ENCODE assay signal across 9 mouse cellular contexts in the genomic region with DNA sequence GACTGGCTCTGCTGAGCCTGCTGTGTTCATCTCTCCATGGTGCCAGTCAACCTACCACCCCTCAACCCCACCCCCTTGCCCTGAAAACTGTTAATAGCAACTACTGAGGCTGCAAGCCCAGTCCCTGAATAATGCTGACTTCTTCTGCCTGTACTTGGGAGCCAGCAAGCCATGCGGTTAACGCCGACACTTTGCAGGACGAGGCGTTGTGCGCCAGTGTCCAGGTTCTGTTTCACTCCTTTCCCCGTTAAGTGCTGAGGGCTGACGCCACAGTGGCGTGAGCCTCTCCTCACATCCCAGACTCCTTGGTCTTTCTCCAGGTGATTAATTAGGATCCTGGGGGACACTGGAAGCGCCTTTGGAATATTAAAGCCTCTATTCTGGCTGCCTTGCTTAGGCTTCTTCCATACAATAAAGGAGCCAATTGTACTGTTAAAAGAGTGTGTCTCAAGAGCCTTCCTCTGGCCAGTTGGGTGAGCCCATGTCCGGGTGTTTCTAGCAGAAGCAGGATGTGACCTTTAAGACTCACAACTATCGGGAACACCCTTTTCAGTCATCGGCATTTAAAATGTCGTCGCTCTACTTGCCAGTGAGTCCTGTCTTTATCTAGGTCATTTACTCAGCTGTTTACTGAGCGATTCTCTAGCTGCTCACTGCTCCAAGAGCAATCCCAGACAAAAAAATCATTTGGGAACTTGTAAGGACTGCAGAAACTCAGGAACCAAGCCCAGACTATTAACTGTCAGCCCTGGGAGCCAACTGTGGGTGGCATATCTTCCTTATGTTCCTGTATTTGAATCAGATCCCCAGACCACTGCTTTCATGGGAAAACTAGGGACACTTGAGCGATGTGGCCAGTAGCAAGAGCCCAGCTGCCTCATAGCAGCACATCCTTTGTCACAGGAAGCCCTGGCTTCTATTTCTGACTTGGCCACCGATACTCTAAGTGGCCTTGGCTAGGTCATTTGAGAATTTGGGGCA. TPM values are rescaled to one million over a fixed set of nuclear protein-coding genes. Genes with fewer than 3 reads are reported as not detected.
DNase-seq lines count a peak whose midpoint lies in the region; ATAC-seq and TF ChIP-seq lines count a peak whose summit lies in the region.
"Had no signal": no experiment of that assay in that cellular context is flagged by ENCODE, and none has a peak within 500 bp of the region (broad histone marks: within the 10 kb centered on the region; RNA-seq: fewer than 3 reads in every experiment).

No protein-coding gene starts in this region.

- no peak overlapping the region for H3K4me2 ChIP-seq in forebrain, embryonic 13.5 days
- no peak overlapping the region for H3K4me2 ChIP-seq in forebrain, embryonic 12.5 days
- no peak overlapping the region for H3K4me2 ChIP-seq in stomach, embryonic 16.5 days (ENCODE audit: low read depth, low read length)
- H3K4me2 ChIP-seq in intestine, postnatal 0 days (replicated peaks; ENCODE audit: low read depth), result no peak overlapping the region
- H3K4me2 ChIP-seq: limb, embryonic 12.5 days had no signal

- H3K4me3 ChIP-seq in forebrain, embryonic 13.5 days, result no peak overlapping the region
- no peak overlapping the region for H3K4me3 ChIP-seq in forebrain, embryonic 12.5 days (replicated peaks)
- H3K4me3 ChIP-seq in hindbrain, embryonic 10.5 days, result no peak overlapping the region
- no peak overlapping the region for H3K4me3 ChIP-seq in stomach, embryonic 16.5 days (replicated peaks; ENCODE audit: low read length)
- H3K4me3 ChIP-seq in intestine, postnatal 0 days (ENCODE audit: low read depth, low read length), result no peak overlapping the region
- H3K4me3 ChIP-seq: limb, embryonic 12.5 days had no signal

- peak; percentile 22 to 39 for DNase-seq in right cerebral cortex, adult 2 months (ENCODE audit: low spot score in 2 of 2)
- no peak for DNase-seq in right cerebral cortex, postnatal 4 days
- no peak for DNase-seq in hindbrain, embryonic 10.5 days (ENCODE audit: low spot score)

- H3K27ac ChIP-seq in forebrain, embryonic 13.5 days, result no peak overlapping the region
- no peak overlapping the region for H3K27ac ChIP-seq in forebrain, embryonic 12.5 days
- peak overlapping the region; percentile 29; the same call in 1 of the 2 replicates for H3K27ac ChIP-seq in hindbrain, embryonic 10.5 days
- H3K27ac ChIP-seq in stomach, embryonic 16.5 days (ENCODE audit: low read length), result peak overlapping the region; percentile 1; the same call in 1 of the 2 replicates
- no peak overlapping the region; the same call in 1 of the 2 replicates for H3K27ac ChIP-seq in intestine, postnatal 0 days (ENCODE audit: low read depth, low read length)
- H3K27ac ChIP-seq: limb, embryonic 12.5 days had no signal

- H3K4me1 ChIP-seq in forebrain, embryonic 13.5 days, result peaks cover 39% of the 10 kb centered on the region
- H3K4me1 ChIP-seq in forebrain, embryonic 12.5 days, result peaks cover 27% of the 10 kb centered on the region
- H3K4me1 ChIP-seq in hindbrain, embryonic 10.5 days (replicated peaks), result peaks cover 29% of the 10 kb centered on the region
- peaks cover 26% of the 10 kb centered on the region for H3K4me1 ChIP-seq in stomach, embryonic 16.5 days (ENCODE audit: control insufficient read depth, insufficient read depth, low read length)
- peaks cover 2% of the 10 kb centered on the region; the same call in 1 of the 2 replicates for H3K4me1 ChIP-seq in intestine, postnatal 0 days (replicated peaks; ENCODE audit: control insufficient read depth, insufficient read depth, low read length)

- H3K36me3 ChIP-seq in forebrain, embryonic 13.5 days (ENCODE audit: poor library complexity, severe bottlenecking), result no peaks in the 10 kb centered on the region
- H3K36me3 ChIP-seq in forebrain, embryonic 12.5 days (replicated peaks), result no peaks in the 10 kb centered on the region
- H3K36me3 ChIP-seq in hindbrain, embryonic 10.5 days, result no peaks in the 10 kb centered on the region
- H3K36me3 ChIP-seq in stomach, embryonic 16.5 days (ENCODE audit: control insufficient read depth, insufficient read depth, low read length), result no peaks in the 10 kb centered on the region
- H3K36me3 ChIP-seq in intestine, postnatal 0 days (ENCODE audit: control insufficient read depth, insufficient read depth), result no peaks in the 10 kb centered on the region
- H3K36me3 ChIP-seq: limb, embryonic 12.5 days had no signal

- 0 out of 2 replicates have a peak, but pooled peaks have one; percentile 27 for ATAC-seq in forebrain, embryonic 13.5 days
- no peak for ATAC-seq in forebrain, embryonic 12.5 days (ENCODE audit: low FRiP score)
- ATAC-seq in stomach, embryonic 16.5 days (ENCODE audit: insufficient read depth, low FRiP score), result no peak
- ATAC-seq in megakaryocyte progenitor cell, adult 5-6 weeks (replicated peaks; ENCODE audit: poor library complexity), result no peak
- no peak for ATAC-seq in intestine, postnatal 0 days

- H3K9me3 ChIP-seq in forebrain, embryonic 13.5 days (replicated peaks), result no peaks in the 10 kb centered on the region
- no peaks in the 10 kb centered on the region for H3K9me3 ChIP-seq in forebrain, embryonic 12.5 days
- no peaks in the 10 kb centered on the region for H3K9me3 ChIP-seq in hindbrain, embryonic 10.5 days
- H3K9me3 ChIP-seq in stomach, embryonic 16.5 days (replicated peaks; ENCODE audit: control insufficient read depth, low read length), result no peaks in the 10 kb centered on the region
- no peaks in the 10 kb centered on the region for H3K9me3 ChIP-seq in intestine, postnatal 0 days (ENCODE audit: control insufficient read depth)
- H3K9me3 ChIP-seq: limb, embryonic 12.5 days had no signal

- H3K9ac ChIP-seq in forebrain, embryonic 13.5 days, result no peak overlapping the region
- no peak overlapping the region for H3K9ac ChIP-seq in forebrain, embryonic 12.5 days
- H3K9ac ChIP-seq in stomach, embryonic 16.5 days (ENCODE audit: low read length), result peak overlapping the region; percentile 7; the same call in 1 of the 2 replicates
- H3K9ac ChIP-seq in intestine, postnatal 0 days (ENCODE audit: low read depth, low read length), result no peak overlapping the region
- H3K9ac ChIP-seq: limb, embryonic 12.5 days had no signal

- no peaks in the 10 kb centered on the region for H3K27me3 ChIP-seq in forebrain, embryonic 13.5 days
- H3K27me3 ChIP-seq in forebrain, embryonic 12.5 days, result no peaks in the 10 kb centered on the region; the same call in 1 of the 2 replicates
- H3K27me3 ChIP-seq in hindbrain, embryonic 10.5 days (ENCODE audit: insufficient read depth, poor library complexity, severe bottlenecking), result no peaks in the 10 kb centered on the region
- no peaks in the 10 kb centered on the region for H3K27me3 ChIP-seq in stomach, embryonic 16.5 days (ENCODE audit: control insufficient read depth, insufficient read depth, low read length)
- H3K27me3 ChIP-seq in intestine, postnatal 0 days (replicated peaks; ENCODE audit: control insufficient read depth, insufficient read depth, low read length), result no peaks in the 10 kb centered on the region
- H3K27me3 ChIP-seq: limb, embryonic 12.5 days had no signal

- no peak for TF ChIP-seq CTCF in intestine, postnatal 0 days (IDR thresholded peaks at IDR 0.05; ENCODE audit: low read depth)

- 69% methylated on average over 18 of the region's 18 CpGs for WGBS in forebrain, embryonic 13.5 days
- WGBS in forebrain, embryonic 12.5 days, result 80% methylated on average over 18 of the region's 18 CpGs
- WGBS in hindbrain, embryonic 10.5 days, result 86% methylated on average over 18 of the region's 18 CpGs
- WGBS in stomach, embryonic 16.5 days, result 68% methylated on average over 18 of the region's 18 CpGs
- whole genome bisulfite sequencing in intestine, postnatal 0 days, result 62% methylated on average over 18 of the region's 18 CpGs

RNA-seq across cellular contexts. Expression of gene Ppp1r3c, which starts 59.1 kb away (rescaled TPM):
- polyA plus RNA-seq in forebrain, embryonic 13.5 days (2015; fragmentation: Nextera tagmentation; extraction: Ambion mirVana), result 3.7 and 4.9 TPM in 2 replicates
- polyA plus RNA-seq in forebrain, embryonic 12.5 days (2016; fragmentation: Nextera tagmentation; extraction: Ambion mirVana), result 2.4 and 2.5 TPM in 2 replicates
- 2.6 and 4.5 TPM in 2 replicates for polyA plus RNA-seq in hindbrain, embryonic 10.5 days (2016; fragmentation: Nextera tagmentation; extraction: Ambion mirVana)
- 26.1 and 29.0 TPM in 2 replicates for polyA plus RNA-seq in stomach, embryonic 16.5 days (2015; fragmentation: Nextera tagmentation; extraction: Ambion mirVana)
- total RNA-seq in megakaryocyte progenitor cell, adult 5-6 weeks (2015), result not detected in 2 replicates
- not detected in 2 replicates for total RNA-seq in megakaryocyte progenitor cell, adult 5-6 weeks (2017)
- 3.6 and 4.0 TPM in 2 replicates for polyA plus RNA-seq in intestine, postnatal 0 days (2015; fragmentation: Nextera tagmentation; extraction: Ambion mirVana)

Comparison
In these comparisons a context has a peak if more than half of its experiments do, and no peak if none do; other contexts are left out.
1. DNase-seq: peak in right cerebral cortex, adult 2 months (2 of 2); none in right cerebral cortex, postnatal 4 days (single experiment) and hindbrain, embryonic 10.5 days (single experiment).
2. H3K27ac ChIP-seq: peak in hindbrain, embryonic 10.5 days (single experiment) and stomach, embryonic 16.5 days (single experiment); none in forebrain, embryonic 13.5 days (single experiment), forebrain, embryonic 12.5 days (single experiment) and intestine, postnatal 0 days (single experiment).